Mouse (Mus musculus) erythroid progenitor cell, adult 5-6 weeks (primary cell): ENCODE measurements around the gene Zp1. TPM values are rescaled to one million over a fixed set of nuclear protein-coding genes. Genes with fewer than 3 reads are reported as not detected.

Experiments used
- ATAC-seq: replicated peaks from 2 replicates; pipeline ENCODE4 v1.8.0; 2016; ENCODE audit warnings: moderate number of reproducible peaks, mild to moderate bottlenecking, moderate TSS enrichment, inconsistent platforms; ENCODE audit not compliant: poor library complexity, low FRiP score, severe bottlenecking
- total RNA-seq, 2 experiments: library from RNA; stranded (forward) in 1 of 2; stranded (reverse) in 1 of 2; fragments of 150-400 nt in 1 of 2; fragments of 186-747, 209-891 nt in 1 of 2; gene quantifications; 2 replicates each; pipeline versions ENCODE4 v1.2.3 to v1.2.4; 2015 to 2017; ENCODE audit warnings: low replicate concordance in 2 of 2

The Zp1 gene
- total RNA-seq (2015; ENCODE audit: low replicate concordance) = not detected in 2 replicates
- total RNA-seq (2017; ENCODE audit: low replicate concordance) = not detected in 2 replicates

- ATAC-seq = no peak
Observed at GRCm38 (mm10) chr19:10920532-10920931, at the start of gene Zp1. Gene Zp1 (minus strand): TSS chr19:10920632.

- ATAC-seq = no peak
Observed at GRCm38 (mm10) chr19:10968578-10968977, 48.1 kb upstream of the Zp1 start.

- no peak for ATAC-seq
Observed at GRCm38 (mm10) chr19:10965721-10966120, 45.3 kb upstream of the Zp1 start.

- no peak for ATAC-seq
Observed at GRCm38 (mm10) chr19:10959978-10960346, 39.5 kb upstream of the Zp1 start.

GRCm38 (mm10) chr19:10959085-10959977, 38.9 kb upstream of the Zp1 start:
- ATAC-seq = peak; percentile 70

- no peak for ATAC-seq
Observed at GRCm38 (mm10) chr19:10952021-10952939, 31.8 kb upstream of the Zp1 start.

- no peak for ATAC-seq
Observed at GRCm38 (mm10) chr19:10949558-10949957, 29.1 kb upstream of the Zp1 start.

GRCm38 (mm10) chr19:10949112-10949511, 28.7 kb upstream of the Zp1 start, which contains the start of gene Ccdc86:
Gene Ccdc86 (minus strand): TSS chr19:10949266.
- peak; percentile 97 for ATAC-seq

- ATAC-seq = peak; percentile 12; the same call in 1 of the 2 replicates
Observed at GRCm38 (mm10) chr19:10948416-10948815, 28.0 kb upstream of the Zp1 start.

GRCm38 (mm10) chr19:10947219-10947618, 26.8 kb upstream of the Zp1 start:
- ATAC-seq = no peak

- no peak for ATAC-seq
Observed at GRCm38 (mm10) chr19:10946506-10946905, 26.1 kb upstream of the Zp1 start.

GRCm38 (mm10) chr19:10943955-10944354, 23.5 kb upstream of the Zp1 start:
- ATAC-seq = no peak

- ATAC-seq = no peak
Observed at GRCm38 (mm10) chr19:10940801-10941457, 20.5 kb upstream of the Zp1 start.

- ATAC-seq = peak; percentile 74; the same call in 1 of the 2 replicates
Observed at GRCm38 (mm10) chr19:10940097-10940800, 19.8 kb upstream of the Zp1 start.

- ATAC-seq = no peak
Observed at GRCm38 (mm10) chr19:10938771-10939170, 18.3 kb upstream of the Zp1 start.

GRCm38 (mm10) chr19:10937110-10937563, 16.7 kb upstream of the Zp1 start, which contains the start of gene Ptgdr2:
Gene Ptgdr2 (plus strand): TSS chr19:10937160.
- no peak for ATAC-seq

GRCm38 (mm10) chr19:10936077-10936476, 15.6 kb upstream of the Zp1 start:
- ATAC-seq = no peak

- ATAC-seq = no peak
Observed at GRCm38 (mm10) chr19:10935029-10935428, 14.6 kb upstream of the Zp1 start.

GRCm38 (mm10) chr19:10930641-10931040, 10.2 kb upstream of the Zp1 start:
- ATAC-seq = no peak
